Mouse (Mus musculus) small intestine, adult 2 months (tissue): ENCODE measurements around the gene Taf10.

Experiments used
- CTCF ChIP-seq: fragments of 200-500 bp; IDR thresholded peaks from 2 replicates; pipeline ENCODE4 v1.5.1; 2012; ENCODE audit warnings: low read depth, mild to moderate bottlenecking, control low read depth, inconsistent platforms, low read length, moderate library complexity, mixed read lengths; ENCODE audit not compliant: insufficient replicate concordance, insufficient read length; ENCODE audit errors: extremely low read depth
- POLR2A ChIP-seq: fragments of 200-500 bp; IDR thresholded peaks from 2 replicates; pipeline ENCODE4 v1.6.1; 2012; ENCODE audit warnings: low read depth, mild to moderate bottlenecking, control low read depth, inconsistent platforms, low read length, moderate library complexity

DNA sequence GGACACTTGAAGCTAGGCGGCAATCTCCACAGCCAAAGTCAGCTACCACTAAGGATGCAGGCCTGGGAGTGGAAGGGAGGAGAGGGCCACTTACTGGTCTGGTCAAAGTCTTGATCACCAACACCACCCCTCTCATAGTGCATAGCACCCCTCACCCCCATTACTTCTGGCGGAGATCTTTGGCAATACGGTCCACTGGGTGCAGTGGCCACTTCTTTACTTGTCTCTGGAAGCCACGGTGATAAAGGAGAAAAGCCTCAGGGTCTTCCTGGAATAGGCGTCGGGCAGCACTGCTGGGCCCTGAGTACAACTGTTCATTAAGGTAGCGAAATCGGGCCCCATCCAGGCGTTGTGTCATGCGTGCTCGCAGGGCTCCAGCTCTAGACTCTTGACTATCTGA, 10.3 kb downstream of the Taf10 start:
- no peak for TF ChIP-seq POLR2A
- TF ChIP-seq CTCF, result no peak
